Mouse (Mus musculus): ENCODE data around the gene Cadm1.

The Cadm1 gene

GRCm38 (mm10) chr9:47548916-47549315 is 18.9 kb downstream of the Cadm1 start:
- no peak for DNase-seq (ENCODE audit: low read depth, low spot score)

- DNase-seq (ENCODE audit: low read depth, low spot score), result no peak
These were observed 23.1 kb downstream of the Cadm1 start for GRCm38 (mm10) chr9:47552960-47553575.

GRCm38 (mm10) chr9:47560726-47561125 is 30.8 kb downstream of the Cadm1 start:
- DNase-seq (ENCODE audit: low read depth, low spot score), result no peak

- DNase-seq (ENCODE audit: low read depth, low spot score), result no peak
These were observed 31.6 kb downstream of the Cadm1 start for GRCm38 (mm10) chr9:47561596-47561995.

- DNase-seq (ENCODE audit: low read depth, low spot score), result no peak
These were observed 35.1 kb downstream of the Cadm1 start for GRCm38 (mm10) chr9:47565088-47565487.

GRCm38 (mm10) chr9:47567873-47568272 is 37.9 kb downstream of the Cadm1 start:
- DNase-seq (ENCODE audit: low read depth, low spot score), result no peak

GRCm38 (mm10) chr9:47570184-47570583 is 40.2 kb downstream of the Cadm1 start:
- no peak for DNase-seq (ENCODE audit: low read depth, low spot score)

- no peak for DNase-seq (ENCODE audit: low read depth, low spot score)
These were observed 41.5 kb downstream of the Cadm1 start for GRCm38 (mm10) chr9:47571461-47571860.

DNA sequence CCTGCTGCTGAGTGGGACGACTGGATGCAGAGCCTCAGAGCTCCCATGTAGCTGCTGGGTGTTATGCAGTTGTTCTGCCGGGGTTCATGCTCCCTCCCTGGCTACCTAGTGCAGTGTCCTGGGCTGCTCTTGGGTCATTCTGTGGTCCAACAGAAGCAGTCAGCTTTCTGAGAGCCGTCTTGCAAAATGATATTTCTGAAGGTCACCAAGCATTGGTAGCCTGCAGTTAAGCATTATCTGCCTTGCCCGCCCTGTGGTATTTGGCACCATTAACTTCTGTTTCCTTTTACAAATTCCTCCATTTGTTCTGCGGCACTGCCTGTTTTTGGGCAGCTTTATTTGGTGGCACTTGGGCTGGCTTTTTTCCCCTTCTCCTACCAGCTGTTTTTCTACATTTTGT is 42.2 kb downstream of the Cadm1 start:
- DNase-seq (ENCODE audit: low read depth, low spot score), result no peak

GRCm38 (mm10) chr9:47573456-47573855 is 43.5 kb downstream of the Cadm1 start:
- no peak for DNase-seq (ENCODE audit: low read depth, low spot score)

DNA sequence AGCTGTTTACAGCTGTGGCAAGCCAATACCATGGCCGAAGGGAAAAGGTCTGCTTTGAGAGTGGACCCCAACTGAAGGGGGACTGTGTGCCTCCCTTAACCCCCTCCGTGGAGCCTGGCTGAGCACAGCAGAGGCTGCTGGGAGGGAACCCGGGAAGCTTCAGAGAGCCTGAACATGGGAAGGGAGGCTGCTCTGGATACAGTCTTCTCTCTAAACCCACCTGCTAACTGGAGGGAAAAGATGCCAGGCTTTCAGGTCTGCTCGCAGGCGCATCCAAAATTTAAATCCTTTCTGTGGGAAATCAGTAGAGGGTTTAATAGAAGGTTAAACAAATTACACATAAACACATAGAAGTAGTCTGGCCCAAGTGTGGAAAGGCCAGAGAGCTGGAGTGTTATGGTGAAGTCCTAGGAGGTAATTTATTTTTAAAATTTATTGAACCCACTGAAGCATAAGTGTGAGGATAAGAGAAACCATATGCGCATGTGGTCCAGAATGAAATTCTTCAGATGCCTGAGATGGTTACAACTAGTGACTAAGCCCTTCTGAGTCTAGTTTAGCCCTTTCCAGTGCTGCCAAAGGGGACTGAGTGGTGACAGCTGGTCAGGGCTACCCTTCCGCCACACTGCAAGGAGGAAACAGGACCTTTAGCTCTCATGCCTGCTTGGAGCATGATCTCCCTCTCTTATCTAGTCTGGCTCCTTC is 44.9 kb downstream of the Cadm1 start:
- DNase-seq (ENCODE audit: low read depth, low spot score), result no peak

DNA sequence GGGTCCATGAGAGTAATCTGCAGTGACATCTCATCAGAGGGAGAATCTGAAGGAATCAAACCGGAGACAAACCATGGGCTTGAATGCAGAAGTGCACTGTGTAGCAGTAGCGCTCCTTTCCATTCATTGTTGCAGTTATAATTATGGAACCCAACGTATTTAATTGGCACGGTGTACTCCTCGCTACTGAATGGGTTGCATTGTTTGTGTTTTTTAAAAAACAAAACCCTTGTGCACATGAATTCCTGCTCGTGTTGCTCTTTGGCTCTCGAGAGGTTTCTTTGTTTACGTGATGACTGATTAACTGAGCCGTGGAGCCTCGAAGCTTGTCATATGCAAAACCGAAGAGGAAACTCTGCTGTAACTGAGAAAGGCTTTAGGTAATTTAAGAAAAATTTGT is 45.8 kb downstream of the Cadm1 start:
- DNase-seq (ENCODE audit: low read depth, low spot score), result no peak

DNA sequence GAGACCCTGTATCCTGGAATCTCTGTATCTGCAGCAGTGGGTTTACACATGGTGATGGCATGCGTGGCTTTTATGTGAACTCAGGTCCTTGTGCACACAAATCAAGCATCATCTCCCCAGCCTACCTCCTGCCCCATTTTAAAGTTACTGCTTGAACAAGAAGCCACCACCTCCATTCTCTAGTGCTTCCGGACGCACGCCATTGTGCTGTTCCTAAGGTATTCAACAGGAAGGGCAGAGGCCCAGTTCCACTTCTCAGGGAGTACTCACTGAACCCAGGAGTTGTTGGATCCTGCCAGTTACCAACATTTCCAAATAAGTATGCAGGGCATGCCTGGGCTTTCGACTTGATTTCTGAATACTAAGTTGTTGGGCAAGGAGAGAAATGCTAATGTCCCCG is 49.5 kb downstream of the Cadm1 start:
- no peak for DNase-seq (ENCODE audit: low read depth, low spot score)

DNA sequence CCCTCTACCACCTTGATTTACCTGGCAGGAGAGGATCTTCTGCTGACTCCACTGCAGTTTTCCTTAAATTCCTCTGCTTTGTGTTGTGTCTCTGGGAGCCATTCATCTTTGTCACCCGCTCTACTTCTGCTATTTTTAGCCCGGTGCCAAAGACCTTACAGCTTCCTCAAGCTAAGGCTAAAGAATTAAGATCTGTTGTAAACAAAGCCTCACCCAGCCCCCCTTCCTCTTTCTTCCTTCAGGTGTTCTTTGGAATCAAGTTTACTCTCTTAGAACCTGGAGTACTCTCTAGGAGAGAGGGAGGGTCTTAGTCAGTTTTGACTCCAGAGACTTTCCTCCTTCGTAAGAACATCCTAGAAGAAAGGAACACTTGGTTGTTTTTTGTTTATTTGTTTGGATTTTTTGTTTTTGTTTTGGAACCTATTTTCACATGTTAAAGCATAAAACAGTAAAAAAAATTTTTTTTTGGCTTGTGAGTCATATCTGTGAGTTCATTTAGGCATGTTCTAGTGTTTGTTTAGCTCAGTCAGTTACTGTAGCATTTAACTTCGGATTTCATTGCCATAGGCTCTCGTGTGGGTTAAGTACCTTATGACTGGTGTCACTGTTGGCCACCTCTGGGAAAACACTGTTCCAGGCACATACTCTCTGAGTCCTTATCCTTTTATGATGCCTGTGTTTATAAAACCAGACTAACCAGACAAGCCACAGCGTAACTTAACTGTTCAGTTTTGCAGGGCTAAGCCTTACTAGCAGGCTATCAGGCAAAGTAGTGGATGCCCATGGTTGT is 51.8 kb downstream of the Cadm1 start:
- no peak for DNase-seq (ENCODE audit: low read depth, low spot score)

DNA sequence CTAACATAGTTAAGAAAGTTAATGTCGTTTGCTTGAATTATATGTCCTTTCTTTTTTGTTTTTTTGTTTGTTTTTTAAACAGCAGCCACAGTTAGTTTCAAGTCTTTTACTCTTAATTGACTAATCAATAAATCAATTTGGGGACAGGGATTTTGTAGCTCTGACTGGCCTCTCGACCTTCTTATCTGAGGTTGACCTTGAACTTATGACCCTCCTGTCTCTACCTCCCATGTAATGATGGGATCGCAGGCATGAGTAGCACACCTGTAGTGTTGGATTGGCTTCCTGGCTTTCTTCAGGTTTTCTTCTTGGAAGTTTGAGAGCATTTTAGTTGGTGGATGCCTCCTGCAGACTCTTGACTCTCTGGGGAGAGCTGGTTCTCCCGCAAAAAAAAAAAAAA is 53.3 kb downstream of the Cadm1 start:
- no peak for DNase-seq (ENCODE audit: low read depth, low spot score)

- no peak for DNase-seq (ENCODE audit: low read depth, low spot score)
These were observed 56.2 kb downstream of the Cadm1 start for GRCm38 (mm10) chr9:47586176-47586575.

- DNase-seq (ENCODE audit: low read depth, low spot score), result no peak
These were observed 56.9 kb downstream of the Cadm1 start for GRCm38 (mm10) chr9:47586839-47587238.

GRCm38 (mm10) chr9:47587577-47588194 is 57.7 kb downstream of the Cadm1 start:
- no peak for DNase-seq (ENCODE audit: low read depth, low spot score)

DNA sequence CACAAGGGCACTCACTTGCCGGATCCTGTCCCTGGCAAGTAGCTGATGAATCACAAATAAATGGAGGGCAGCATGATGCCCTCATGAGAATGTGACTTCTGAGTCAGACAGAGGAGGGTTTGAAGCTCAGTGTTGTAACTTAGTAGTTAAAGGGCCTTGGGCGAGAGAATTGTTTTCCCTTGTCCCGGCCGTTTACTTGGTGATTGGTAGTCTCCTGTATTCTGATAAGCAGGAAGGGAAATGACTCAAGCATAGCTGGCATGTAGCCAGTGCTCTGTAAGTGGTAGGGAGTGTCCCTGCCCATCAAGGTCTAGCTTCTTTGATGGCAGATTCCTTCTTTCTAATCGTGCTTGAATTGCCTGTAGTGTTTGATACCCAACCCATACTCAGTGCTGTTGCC is 59.9 kb downstream of the Cadm1 start:
- DNase-seq (ENCODE audit: low read depth, low spot score), result no peak

DNA sequence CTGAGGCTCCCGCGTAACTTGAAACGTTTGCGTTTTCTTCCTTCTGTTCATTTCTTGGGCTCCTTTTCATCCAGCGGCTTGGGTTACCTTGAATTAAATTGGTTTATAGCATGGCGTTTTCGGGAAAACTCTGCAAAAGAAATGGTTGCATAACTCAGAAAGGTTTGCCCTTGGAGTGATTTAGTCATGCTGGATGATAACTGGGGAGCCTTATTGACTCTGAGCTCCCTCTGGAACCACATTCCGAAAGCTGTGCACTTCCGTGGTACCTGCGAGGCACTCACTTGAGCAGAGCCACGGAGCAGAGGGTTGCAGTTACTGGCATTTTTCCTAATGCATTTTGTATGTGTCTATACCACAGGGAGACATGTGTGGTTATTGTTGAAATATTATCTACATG is 71.6 kb downstream of the Cadm1 start:
- DNase-seq (ENCODE audit: low read depth, low spot score), result no peak

DNA sequence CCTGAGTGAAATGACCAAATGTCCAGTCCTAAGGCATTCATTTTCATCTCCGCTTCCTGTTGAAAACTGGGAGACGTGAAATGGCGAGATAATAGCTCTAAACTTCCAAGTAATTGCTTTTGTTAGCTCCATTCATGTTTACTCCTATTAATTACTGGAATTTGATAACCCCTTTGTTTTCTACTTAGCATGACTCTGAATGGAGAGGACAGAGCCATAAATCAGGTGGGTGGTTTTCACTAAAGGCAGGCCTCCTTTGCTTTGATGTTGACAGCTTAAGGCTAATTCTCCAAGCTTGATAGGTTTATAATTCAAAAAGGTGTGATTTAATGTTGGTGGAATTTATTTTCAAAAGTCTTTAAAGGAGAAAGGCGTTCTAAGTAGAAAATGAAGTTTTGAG is 74.0 kb downstream of the Cadm1 start:
- DNase-seq (ENCODE audit: low read depth, low spot score), result no peak

DNA sequence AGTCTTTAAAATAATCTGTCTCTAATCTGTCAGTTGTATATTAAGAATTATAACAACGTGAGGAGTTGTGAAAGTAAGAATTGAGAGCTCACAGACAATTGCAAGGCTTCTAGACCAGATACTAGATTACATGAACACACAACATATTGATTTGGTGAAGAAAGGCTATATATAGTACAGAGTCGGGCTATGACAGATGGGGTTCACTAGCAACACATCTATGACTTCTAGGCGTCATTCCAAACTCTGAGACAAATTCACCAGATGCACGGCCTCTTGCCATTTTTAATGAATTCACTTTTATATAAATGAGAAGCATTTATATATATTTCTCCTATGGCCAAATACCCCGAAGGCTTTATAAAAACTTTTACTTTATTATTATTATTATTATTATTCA is 75.7 kb downstream of the Cadm1 start:
- DNase-seq (ENCODE audit: low read depth, low spot score), result no peak

All from brain, embryonic 18.5 days (tissue).